Mouse (Mus musculus): ENCODE results near the gene Sh3bgrl2. TPM values are rescaled to one million over a fixed set of nuclear protein-coding genes. Genes with fewer than 3 reads are reported as not detected.

Gene Sh3bgrl2
- polyA plus RNA-seq, 1 experiment: 12.1 TPM

GRCm38 (mm10) chr9:83600286-83601048 is 52.3 kb downstream of the Sh3bgrl2 start:
- no peaks in the 10 kb centered on the region for H3K27me3 ChIP-seq (replicated peaks; ENCODE audit: control insufficient read depth, insufficient read depth, low read length)
- no peaks in the 10 kb centered on the region for H3K4me1 ChIP-seq (ENCODE audit: control insufficient read depth, insufficient read depth, low read length)
- no peak overlapping the region for H3K27ac ChIP-seq (ENCODE audit: insufficient read depth, low read depth, low read length)
- 73% methylated on average over 10 of the region's 10 CpGs for WGBS
- no peak overlapping the region for H3K4me3 ChIP-seq (ENCODE audit: insufficient read depth, low read depth, low read length)
- no peak for DNase-seq
- TF ChIP-seq POLR2A (IDR thresholded peaks at IDR 0.05; ENCODE audit: low read depth, low read length): no peak
- TF ChIP-seq CTCF (conservative IDR thresholded peaks at IDR 0.05; ENCODE audit: insufficient read depth, insufficient read length, low read depth, low read length): no peak
- H3K36me3 ChIP-seq (ENCODE audit: control insufficient read depth, insufficient read depth, low read length): no peaks in the 10 kb centered on the region

- H3K27ac ChIP-seq (ENCODE audit: insufficient read depth, low read depth, low read length): no peak overlapping the region
- no peaks in the 10 kb centered on the region for H3K4me1 ChIP-seq (ENCODE audit: control insufficient read depth, insufficient read depth, low read length)
- no peak for DNase-seq
- 73% methylated on average over 6 of the region's 6 CpGs for WGBS
- no peak for TF ChIP-seq CTCF (conservative IDR thresholded peaks at IDR 0.05; ENCODE audit: insufficient read depth, insufficient read length, low read depth, low read length)
- TF ChIP-seq POLR2A (IDR thresholded peaks at IDR 0.05; ENCODE audit: low read depth, low read length): no peak
- no peaks in the 10 kb centered on the region for H3K27me3 ChIP-seq (replicated peaks; ENCODE audit: control insufficient read depth, insufficient read depth, low read length)
- H3K36me3 ChIP-seq (ENCODE audit: control insufficient read depth, insufficient read depth, low read length): no peaks in the 10 kb centered on the region
- no peak overlapping the region for H3K4me3 ChIP-seq (ENCODE audit: insufficient read depth, low read depth, low read length)
Observed at GRCm38 (mm10) chr9:83602176-83602770, 54.1 kb downstream of the Sh3bgrl2 start.

- DNase-seq: no peak
- 72% methylated on average over 2 of the region's 2 CpGs for WGBS
Observed at GRCm38 (mm10) chr9:83603159-83603558, 55.0 kb downstream of the Sh3bgrl2 start.

DNA sequence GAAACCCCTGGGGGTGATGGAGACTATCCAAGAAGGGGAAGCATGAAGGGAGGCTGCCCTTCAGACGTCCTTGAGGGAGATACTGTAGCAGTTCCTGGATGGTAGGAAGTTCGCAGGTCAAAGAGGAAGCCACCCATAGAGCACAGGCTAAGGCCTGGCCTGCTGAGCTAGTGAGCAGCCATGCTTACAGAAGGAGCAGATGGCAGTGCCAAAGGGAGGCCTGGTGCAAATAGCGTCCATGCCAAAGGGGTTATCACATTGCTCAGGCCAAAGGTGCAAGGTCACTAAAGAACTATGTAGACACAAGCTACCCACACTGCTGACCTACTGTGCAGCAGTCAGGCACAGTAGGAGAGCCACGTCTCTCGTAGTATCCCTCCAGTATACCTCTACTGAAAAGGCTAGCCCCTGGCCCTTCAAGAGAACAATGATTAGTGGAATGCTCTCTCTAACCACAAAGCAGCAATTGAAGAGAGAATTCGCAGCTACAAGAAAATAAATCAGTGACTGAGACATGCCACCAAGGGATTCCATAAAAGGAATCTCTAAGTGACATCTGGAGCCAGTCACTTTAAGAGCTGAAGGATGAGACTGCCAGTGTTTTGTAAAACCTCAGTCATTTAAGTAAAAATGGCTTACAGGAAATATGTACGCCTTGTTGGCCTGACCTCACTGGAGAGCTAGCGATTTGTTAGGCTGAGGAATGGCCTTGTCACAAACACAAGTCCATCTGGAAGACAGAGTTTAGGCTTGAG is 57.9 kb downstream of the Sh3bgrl2 start:
- WGBS: 64% methylated on average over 8 of the region's 8 CpGs
- TF ChIP-seq CTCF (conservative IDR thresholded peaks at IDR 0.05; ENCODE audit: insufficient read depth, insufficient read length, low read depth, low read length) (no peak), POLR2A (IDR thresholded peaks at IDR 0.05; ENCODE audit: low read depth, low read length) (no peak)
- Histone ChIP-seq H3K27me3 (replicated peaks; ENCODE audit: control insufficient read depth, insufficient read depth, low read length) (no peaks in the 10 kb centered on the region), H3K36me3 (ENCODE audit: control insufficient read depth, insufficient read depth, low read length) (no peaks in the 10 kb centered on the region), H3K27ac (ENCODE audit: insufficient read depth, low read depth, low read length) (no peak overlapping the region), H3K4me3 (ENCODE audit: insufficient read depth, low read depth, low read length) (no peak overlapping the region), H3K4me1 (ENCODE audit: control insufficient read depth, insufficient read depth, low read length) (no peaks in the 10 kb centered on the region)
- no peak for DNase-seq

More at GRCm38 (mm10) chr9:83603159-83603558, 55.0 kb downstream of the Sh3bgrl2 start:
- H3K27me3 ChIP-seq (replicated peaks; ENCODE audit: control insufficient read depth, insufficient read depth, low read length): no peaks in the 10 kb centered on the region
- H3K36me3 ChIP-seq (ENCODE audit: control insufficient read depth, insufficient read depth, low read length): no peaks in the 10 kb centered on the region
- TF ChIP-seq POLR2A (IDR thresholded peaks at IDR 0.05; ENCODE audit: low read depth, low read length) (no peak), CTCF (conservative IDR thresholded peaks at IDR 0.05; ENCODE audit: insufficient read depth, insufficient read length, low read depth, low read length) (no peak)
- no peak overlapping the region for H3K27ac ChIP-seq (ENCODE audit: insufficient read depth, low read depth, low read length)
- no peaks in the 10 kb centered on the region for H3K4me1 ChIP-seq (ENCODE audit: control insufficient read depth, insufficient read depth, low read length)
- H3K4me3 ChIP-seq (ENCODE audit: insufficient read depth, low read depth, low read length): no peak overlapping the region

- 77% methylated on average over 1 of the region's 1 CpGs for whole genome bisulfite sequencing
- Histone ChIP-seq H3K4me3 (ENCODE audit: insufficient read depth, low read depth, low read length) (no peak overlapping the region), H3K36me3 (ENCODE audit: control insufficient read depth, insufficient read depth, low read length) (no peaks in the 10 kb centered on the region), H3K27me3 (replicated peaks; ENCODE audit: control insufficient read depth, insufficient read depth, low read length) (no peaks in the 10 kb centered on the region), H3K27ac (ENCODE audit: insufficient read depth, low read depth, low read length) (no peak overlapping the region), H3K4me1 (ENCODE audit: control insufficient read depth, insufficient read depth, low read length) (no peaks in the 10 kb centered on the region)
- TF ChIP-seq POLR2A (IDR thresholded peaks at IDR 0.05; ENCODE audit: low read depth, low read length) (no peak), CTCF (conservative IDR thresholded peaks at IDR 0.05; ENCODE audit: insufficient read depth, insufficient read length, low read depth, low read length) (no peak)
- no peak for DNase-seq
Observed at GRCm38 (mm10) chr9:83608135-83608534, 60.0 kb downstream of the Sh3bgrl2 start.

DNA sequence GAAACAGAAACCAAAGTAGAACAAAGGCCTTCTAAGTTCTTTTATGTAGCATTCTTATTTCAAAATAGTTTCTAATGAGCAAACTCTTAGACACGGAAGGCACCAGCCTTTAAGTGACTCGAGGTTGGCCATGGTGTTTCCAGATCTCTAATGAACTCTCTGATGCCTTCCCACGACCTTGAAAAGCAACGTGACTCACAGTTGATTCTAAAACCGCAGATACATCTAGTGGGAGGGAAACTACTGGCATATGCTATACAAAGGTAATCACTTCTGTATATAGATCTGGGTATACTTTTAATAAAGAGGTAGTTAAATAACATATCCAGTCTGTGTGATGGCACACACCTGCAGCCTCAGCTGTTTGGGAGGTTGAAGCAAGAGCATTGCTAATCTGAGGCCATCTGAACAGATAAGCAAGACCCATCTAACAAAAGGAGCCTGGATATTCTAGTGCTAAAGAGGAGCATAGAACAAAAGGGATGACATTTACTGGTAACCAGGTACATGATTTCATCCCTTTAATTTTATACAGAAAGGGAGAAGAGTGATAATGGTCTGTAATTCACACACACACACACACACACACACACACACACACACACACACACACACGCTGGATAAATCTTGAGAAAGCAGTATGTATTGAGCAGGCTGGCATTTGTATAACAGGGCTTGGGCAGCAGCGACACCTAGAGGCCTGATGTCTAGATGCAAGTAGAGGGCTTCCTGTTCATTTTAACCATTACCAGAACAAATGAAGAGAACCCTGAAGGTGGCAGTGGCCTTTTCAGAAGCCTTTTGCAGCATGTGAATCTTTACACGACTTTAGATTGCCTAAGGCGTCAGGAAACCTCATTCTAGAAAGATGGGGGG is 61.5 kb downstream of the Sh3bgrl2 start:
- no peaks in the 10 kb centered on the region for H3K27me3 ChIP-seq (replicated peaks; ENCODE audit: control insufficient read depth, insufficient read depth, low read length)
- H3K4me3 ChIP-seq (ENCODE audit: insufficient read depth, low read depth, low read length): no peak overlapping the region
- H3K4me1 ChIP-seq (ENCODE audit: control insufficient read depth, insufficient read depth, low read length): no peaks in the 10 kb centered on the region
- WGBS: 43% methylated on average over 9 of the region's 9 CpGs
- no peaks in the 10 kb centered on the region for H3K36me3 ChIP-seq (ENCODE audit: control insufficient read depth, insufficient read depth, low read length)
- H3K27ac ChIP-seq (ENCODE audit: insufficient read depth, low read depth, low read length): no peak overlapping the region
- TF ChIP-seq POLR2A (IDR thresholded peaks at IDR 0.05; ENCODE audit: low read depth, low read length) (no peak), CTCF (conservative IDR thresholded peaks at IDR 0.05; ENCODE audit: insufficient read depth, insufficient read length, low read depth, low read length) (peak; percentile 93)
- peak; percentile 75 for DNase-seq
